In the genomic region with DNA sequence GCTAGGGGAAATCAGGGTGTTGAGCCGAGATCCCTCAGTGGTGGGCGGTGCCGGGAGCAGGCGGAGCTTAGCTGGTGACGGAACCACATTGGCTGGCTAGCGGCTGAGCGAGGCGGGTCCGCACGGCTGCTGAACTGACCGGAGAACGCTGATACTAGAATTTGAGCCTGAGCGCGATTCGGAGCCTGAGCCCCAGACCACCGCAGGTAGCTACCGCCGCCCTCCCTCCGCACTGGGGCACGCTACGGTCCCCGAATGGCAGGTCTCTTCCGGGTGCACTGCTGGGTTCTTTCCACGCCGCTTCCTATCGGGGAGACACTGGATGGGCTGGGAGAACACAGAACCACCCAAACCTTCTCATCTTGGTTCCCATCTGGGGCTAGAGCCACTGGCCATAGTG, we compare ENCODE assay signal across 8 mouse cellular contexts. TPM values are rescaled to one million over a fixed set of nuclear protein-coding genes. Genes with fewer than 3 reads are reported as not detected.
A peak's percentile ranks its signal among the peaks of the same experiment; 100 is the strongest.
DNase-seq lines count a peak whose midpoint lies in the region; ATAC-seq lines count a peak whose summit lies in the region.

A gene (plus strand): TSS at position 59 of the 400 bp plus-strand sequence.

- peaks cover 16% of the 10 kb centered on the region for H3K36me3 ChIP-seq in macrophage (ENCODE audit: inconsistent target)

- H3K79me2 ChIP-seq in macrophage (ENCODE audit: inconsistent target), result no peaks in the 10 kb centered on the region

- WGBS in macrophage (ENCODE audit: missing documents), result 2% methylated on average over 26 of the region's 26 CpGs

- no peak within 1 kb of the TSS for H3K27ac ChIP-seq in macrophage

- DNase-seq in T-cell, adult 2 months (ENCODE audit: low spot score), result peak; percentile 46
- peak; percentile 52 for DNase-seq in gastrocnemius, postnatal 25 days
- DNase-seq in left cerebral cortex, adult 9 months (ENCODE audit: low spot score in 2 of 2), result peak; percentile 11 to 62
- peak; percentile 74 for DNase-seq in right cerebral cortex, adult 18-20 months
- peak; percentile 75 for DNase-seq in thymus, postnatal 4 days

- H3K4me3 ChIP-seq in macrophage (ENCODE audit: inconsistent target), result peak within 1 kb of the TSS; percentile 50

- peak; percentile 90 for ATAC-seq in common myeloid progenitor, adult 5-6 weeks (replicated peaks; ENCODE audit: low read depth, poor library complexity, severe bottlenecking)
- peak; percentile 83 for ATAC-seq in inflammation-experienced regulatory T-cells, adult 6 months

RNA-seq across cellular contexts. Expression of the gene that starts here (rescaled TPM):
- total RNA-seq in common myeloid progenitor, adult 5-6 weeks (2017), result 17.6 and 21.7 TPM in 2 replicates
- under 1 TPM; 0.51 to 0.77 TPM for total RNA-seq in gastrocnemius, postnatal 25 days (2021)
- polyA plus RNA-seq in inflammation-experienced regulatory T-cells, adult 6 months (2017; shearing (Covaris generic)), result 1 to 10 TPM; 6.4 to 8.2 (median 6.5) TPM
- 1 to 10 TPM in 19 of 26 experiments, under 1 TPM in 4, not detected in 3; 0.55 to 8.0 (median 3.2) TPM for total RNA-seq in macrophage (2018; cell fraction: chromatin; rRNA removed)
- 10 to 100 TPM in 13 of 26 experiments, 1 to 10 TPM in 13; 4.6 to 42.4 (median 11.5) TPM for total RNA-seq in macrophage (2018; cell fraction: cytosol; rRNA removed)
- 10 to 100 TPM in 11 of 26 experiments, 1 to 10 TPM in 15; 1.4 to 44.3 (median 6.1) TPM for total RNA-seq in macrophage (2018; cell fraction: nucleus; rRNA removed)
- polyA plus RNA-seq in macrophage (2018), result 5.7 to 8.5 TPM (median 8.3 TPM) in 3 replicates

Comparison
In these comparisons a context has a peak if more than half of its experiments do, and no peak if none do; other contexts are left out.
1. RNA of the gene that starts here (total RNA-seq): 17.6 to 21.7 TPM in common myeloid progenitor, adult 5-6 weeks; 0.51 to 0.77 TPM in gastrocnemius, postnatal 25 days; every median in the first group is over 10 times any median in the second.
2. Peak in DNase-seq in gastrocnemius, postnatal 25 days; RNA of the gene not detected or under 1 TPM.
3. Peak in every context shown above with its lines, with median percentiles within 50 percentile points of each other: DNase-seq.